Mouse (Mus musculus): ENCODE measurements around the gene Pgpep1l. TPM values are rescaled to one million over a fixed set of nuclear protein-coding genes. Genes with fewer than 3 reads are reported as not detected.

The Pgpep1l gene
- polyA plus RNA-seq, 1 experiment from 2014 or later, result not detected

GRCm38 (mm10) chr7:68263346-68264027 is 546 bp downstream of the Pgpep1l start:
- no peak for DNase-seq (ENCODE audit: low spot score)
- WGBS, result 45% methylated on average over 8 of the region's 8 CpGs
- H3K4me1 ChIP-seq (ENCODE audit: control insufficient read depth, insufficient read depth, low read length), result peaks cover 29% of the 10 kb centered on the region
- peak overlapping the region; percentile 79 for H3K27ac ChIP-seq (replicated peaks; ENCODE audit: low read depth, low read length)
- H3K27me3 ChIP-seq (ENCODE audit: control insufficient read depth, insufficient read depth, low read length), result no peaks in the 10 kb centered on the region
- no peaks in the 10 kb centered on the region for H3K36me3 ChIP-seq (ENCODE audit: control insufficient read depth, insufficient read depth, low read length)
- H3K9me3 ChIP-seq (ENCODE audit: control insufficient read depth, low read length), result no peaks in the 10 kb centered on the region
- peak overlapping the region; percentile 16; the same call in 1 of the 2 replicates for H3K4me3 ChIP-seq (ENCODE audit: low read depth, low read length)
- H3K4me2 ChIP-seq (ENCODE audit: low read depth, severe bottlenecking), result peak overlapping the region; percentile 52
- ATAC-seq (ENCODE audit: insufficient number of reproducible peaks, low FRiP score, low TSS enrichment, low read depth), result no peak
- H3K9ac ChIP-seq (ENCODE audit: low read length), result peak overlapping the region; percentile 22; the same call in 1 of the 2 replicates

GRCm38 (mm10) chr7:68262612-68263200 is 1.3 kb downstream of the Pgpep1l start:
- DNase-seq (ENCODE audit: low spot score) (no peak), ATAC-seq (ENCODE audit: insufficient number of reproducible peaks, low FRiP score, low TSS enrichment, low read depth) (no peak)
- Histone ChIP-seq H3K9me3 (ENCODE audit: control insufficient read depth, low read length) (no peaks in the 10 kb centered on the region), H3K9ac (ENCODE audit: low read length) (no peak overlapping the region), H3K36me3 (ENCODE audit: control insufficient read depth, insufficient read depth, low read length) (no peaks in the 10 kb centered on the region), H3K27ac (replicated peaks; ENCODE audit: low read depth, low read length) (no peak overlapping the region), H3K4me1 (ENCODE audit: control insufficient read depth, insufficient read depth, low read length) (peaks cover 29% of the 10 kb centered on the region), H3K4me3 (ENCODE audit: low read depth, low read length) (no peak overlapping the region), H3K27me3 (ENCODE audit: control insufficient read depth, insufficient read depth, low read length) (no peaks in the 10 kb centered on the region), H3K4me2 (ENCODE audit: low read depth, severe bottlenecking) (no peak overlapping the region)
- WGBS, result 37% methylated on average over 8 of the region's 8 CpGs

GRCm38 (mm10) chr7:68259523-68260081 is 4.4 kb downstream of the Pgpep1l start:
- no peak for DNase-seq (ENCODE audit: low spot score)
- no peak for ATAC-seq (ENCODE audit: insufficient number of reproducible peaks, low FRiP score, low TSS enrichment, low read depth)
- no peaks in the 10 kb centered on the region for H3K27me3 ChIP-seq (ENCODE audit: control insufficient read depth, insufficient read depth, low read length)
- H3K9me3 ChIP-seq (ENCODE audit: control insufficient read depth, low read length), result no peaks in the 10 kb centered on the region
- H3K9ac ChIP-seq (ENCODE audit: low read length), result no peak overlapping the region
- H3K4me2 ChIP-seq (ENCODE audit: low read depth, severe bottlenecking), result no peak overlapping the region
- no peak overlapping the region for H3K4me3 ChIP-seq (ENCODE audit: low read depth, low read length)
- no peak overlapping the region for H3K27ac ChIP-seq (replicated peaks; ENCODE audit: low read depth, low read length)
- 83% methylated on average over 6 of the region's 6 CpGs for WGBS
- peaks cover 18% of the 10 kb centered on the region for H3K4me1 ChIP-seq (ENCODE audit: control insufficient read depth, insufficient read depth, low read length)
- H3K36me3 ChIP-seq (ENCODE audit: control insufficient read depth, insufficient read depth, low read length), result no peaks in the 10 kb centered on the region

GRCm38 (mm10) chr7:68258326-68259150 is 5.5 kb downstream of the Pgpep1l start:
- no peak for ATAC-seq (ENCODE audit: insufficient number of reproducible peaks, low FRiP score, low TSS enrichment, low read depth)
- no peak overlapping the region for H3K9ac ChIP-seq (ENCODE audit: low read length)
- no peak overlapping the region for H3K27ac ChIP-seq (replicated peaks; ENCODE audit: low read depth, low read length)
- H3K4me2 ChIP-seq (ENCODE audit: low read depth, severe bottlenecking), result no peak overlapping the region
- H3K9me3 ChIP-seq (ENCODE audit: control insufficient read depth, low read length), result no peaks in the 10 kb centered on the region
- DNase-seq (ENCODE audit: low spot score), result no peak
- H3K4me3 ChIP-seq (ENCODE audit: low read depth, low read length), result no peak overlapping the region
- H3K4me1 ChIP-seq (ENCODE audit: control insufficient read depth, insufficient read depth, low read length), result peaks cover 10% of the 10 kb centered on the region
- no peaks in the 10 kb centered on the region for H3K36me3 ChIP-seq (ENCODE audit: control insufficient read depth, insufficient read depth, low read length)
- H3K27me3 ChIP-seq (ENCODE audit: control insufficient read depth, insufficient read depth, low read length), result no peaks in the 10 kb centered on the region
- 71% methylated on average over 17 of the region's 17 CpGs for WGBS

GRCm38 (mm10) chr7:68257767-68258166 is 6.3 kb downstream of the Pgpep1l start:
- H3K27ac ChIP-seq (replicated peaks; ENCODE audit: low read depth, low read length), result no peak overlapping the region

GRCm38 (mm10) chr7:68250902-68251301 is 13.1 kb downstream of the Pgpep1l start:
- Histone ChIP-seq H3K4me3 (ENCODE audit: low read depth, low read length) (no peak overlapping the region), H3K36me3 (ENCODE audit: control insufficient read depth, insufficient read depth, low read length) (no peaks in the 10 kb centered on the region), H3K27ac (replicated peaks; ENCODE audit: low read depth, low read length) (no peak overlapping the region), H3K9me3 (ENCODE audit: control insufficient read depth, low read length) (0 out of 2 replicates have a peak, but pooled peaks cover 3% of the 10 kb centered on the region), H3K4me1 (ENCODE audit: control insufficient read depth, insufficient read depth, low read length) (peaks cover 4% of the 10 kb centered on the region; the same call in 1 of the 2 replicates), H3K4me2 (ENCODE audit: low read depth, severe bottlenecking) (no peak overlapping the region), H3K9ac (ENCODE audit: low read length) (no peak overlapping the region), H3K27me3 (ENCODE audit: control insufficient read depth, insufficient read depth, low read length) (no peaks in the 10 kb centered on the region)
- WGBS, result 87% methylated on average over 3 of the region's 3 CpGs
- DNase-seq (ENCODE audit: low spot score) (no peak), ATAC-seq (ENCODE audit: insufficient number of reproducible peaks, low FRiP score, low TSS enrichment, low read depth) (no peak)

More at GRCm38 (mm10) chr7:68257767-68258166, 6.3 kb downstream of the Pgpep1l start:
- ATAC-seq (ENCODE audit: insufficient number of reproducible peaks, low FRiP score, low TSS enrichment, low read depth) (no peak), DNase-seq (ENCODE audit: low spot score) (no peak)
- H3K4me2 ChIP-seq (ENCODE audit: low read depth, severe bottlenecking), result no peak overlapping the region
- H3K27me3 ChIP-seq (ENCODE audit: control insufficient read depth, insufficient read depth, low read length), result no peaks in the 10 kb centered on the region
- H3K9me3 ChIP-seq (ENCODE audit: control insufficient read depth, low read length), result no peaks in the 10 kb centered on the region
- no peak overlapping the region for H3K4me3 ChIP-seq (ENCODE audit: low read depth, low read length)
- WGBS, result 86% methylated on average over 2 of the region's 2 CpGs
- H3K9ac ChIP-seq (ENCODE audit: low read length), result no peak overlapping the region
- H3K36me3 ChIP-seq (ENCODE audit: control insufficient read depth, insufficient read depth, low read length), result no peaks in the 10 kb centered on the region
- peaks cover 5% of the 10 kb centered on the region; the same call in 1 of the 2 replicates for H3K4me1 ChIP-seq (ENCODE audit: control insufficient read depth, insufficient read depth, low read length)

- Histone ChIP-seq H3K4me2 (ENCODE audit: low read depth, severe bottlenecking) (no peak overlapping the region), H3K9ac (ENCODE audit: low read length) (no peak overlapping the region), H3K27ac (replicated peaks; ENCODE audit: low read depth, low read length) (no peak overlapping the region), H3K4me3 (ENCODE audit: low read depth, low read length) (no peak overlapping the region), H3K27me3 (ENCODE audit: control insufficient read depth, insufficient read depth, low read length) (no peaks in the 10 kb centered on the region), H3K9me3 (ENCODE audit: control insufficient read depth, low read length) (0 out of 2 replicates have a peak, but pooled peaks cover 3% of the 10 kb centered on the region), H3K4me1 (ENCODE audit: control insufficient read depth, insufficient read depth, low read length) (peaks cover 8% of the 10 kb centered on the region; the same call in 1 of the 2 replicates), H3K36me3 (ENCODE audit: control insufficient read depth, insufficient read depth, low read length) (no peaks in the 10 kb centered on the region)
- DNase-seq (ENCODE audit: low spot score), result no peak
- no peak for ATAC-seq (ENCODE audit: insufficient number of reproducible peaks, low FRiP score, low TSS enrichment, low read depth)
- 88% methylated on average over 1 of the region's 1 CpGs for WGBS
These were observed 13.6 kb downstream of the Pgpep1l start for GRCm38 (mm10) chr7:68250411-68250810.

GRCm38 (mm10) chr7:68246249-68246648 is 17.8 kb downstream of the Pgpep1l start:
- Histone ChIP-seq H3K9ac (ENCODE audit: low read length) (no peak overlapping the region), H3K27me3 (ENCODE audit: control insufficient read depth, insufficient read depth, low read length) (no peaks in the 10 kb centered on the region), H3K27ac (replicated peaks; ENCODE audit: low read depth, low read length) (no peak overlapping the region), H3K36me3 (ENCODE audit: control insufficient read depth, insufficient read depth, low read length) (no peaks in the 10 kb centered on the region), H3K4me3 (ENCODE audit: low read depth, low read length) (no peak overlapping the region), H3K4me1 (ENCODE audit: control insufficient read depth, insufficient read depth, low read length) (peaks cover 8% of the 10 kb centered on the region; the same call in 1 of the 2 replicates), H3K4me2 (ENCODE audit: low read depth, severe bottlenecking) (no peak overlapping the region), H3K9me3 (ENCODE audit: control insufficient read depth, low read length) (0 out of 2 replicates have a peak, but pooled peaks cover 3% of the 10 kb centered on the region)
- no peak for ATAC-seq (ENCODE audit: insufficient number of reproducible peaks, low FRiP score, low TSS enrichment, low read depth)
- no peak for DNase-seq (ENCODE audit: low spot score)
- 39% methylated on average over 8 of the region's 8 CpGs for WGBS
